Mouse (Mus musculus) kidney, postnatal 25 days (tissue): ENCODE results near the gene Gpatch11.

ENCODE experiments used
- DNase-seq, 2 experiments: peaks; one replicate each; pipeline ENCODE4 v3.0.0; 2021; ENCODE audit warnings: mixed read lengths in 2 of 2

Gpatch11 gene

GRCm38 (mm10) chr17:78895394-78895793 lies 60.0 kb downstream of the Gpatch11 start:
- DNase-seq: peak; percentile 70 to 80
